Mouse (Mus musculus): ENCODE measurements around the gene Rims1. TPM values are rescaled to one million over a fixed set of nuclear protein-coding genes. Genes with fewer than 3 reads are reported as not detected.

Gene Rims1
- polyA plus RNA-seq, 1 experiment from 2014 or later: not detected

DNA sequence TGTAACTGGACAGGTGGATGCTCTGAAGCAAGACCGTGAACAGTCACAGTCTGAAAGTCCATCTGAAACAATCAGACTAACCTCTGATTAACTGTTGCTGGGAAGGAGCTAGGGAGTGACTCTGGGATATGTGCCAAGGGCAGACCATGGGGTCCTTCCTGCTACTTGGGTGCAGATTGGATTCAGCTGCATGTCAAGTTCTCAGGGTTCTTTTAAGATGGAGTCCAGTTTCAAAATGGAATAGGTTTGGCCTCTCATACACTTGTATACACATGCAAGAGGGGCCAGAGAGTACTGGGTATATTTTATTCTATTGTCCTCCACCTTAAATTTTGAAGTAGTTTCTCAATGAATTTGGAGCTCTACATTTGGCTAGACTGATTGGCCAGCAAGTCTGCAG, 499.9 kb downstream of the Rims1 start:
- Histone ChIP-seq H3K79me2 (ENCODE audit: inconsistent target) (no peaks in the 10 kb centered on the region), H3K36me3 (ENCODE audit: inconsistent target) (no peaks in the 10 kb centered on the region), H3K27ac (no peak overlapping the region), H3K4me3 (ENCODE audit: inconsistent target) (no peak overlapping the region)
- WGBS (ENCODE audit: missing documents): 83% methylated on average over 1 of the region's 1 CpGs

DNA sequence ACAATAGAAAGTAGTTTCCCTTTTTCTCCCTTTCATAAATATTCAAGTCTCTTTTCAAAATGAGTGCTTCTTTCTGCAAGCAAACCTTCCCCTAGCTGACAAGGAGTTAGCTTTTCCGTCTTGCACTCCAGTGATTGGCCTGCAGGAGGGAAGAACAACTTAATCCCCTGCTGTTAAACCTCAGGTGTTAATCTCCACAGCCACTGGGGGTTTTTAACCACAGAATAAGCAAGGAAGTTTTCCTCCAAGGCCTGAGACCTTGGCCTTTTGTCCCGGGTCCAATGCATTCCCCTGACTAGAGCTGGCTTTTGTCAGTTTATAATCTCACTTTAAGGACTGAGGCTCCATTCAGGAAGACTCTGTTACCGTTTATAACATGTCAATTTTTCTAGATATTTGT, 511.8 kb downstream of the Rims1 start:
- H3K27ac ChIP-seq: no peak overlapping the region
- no peak overlapping the region for H3K4me3 ChIP-seq (ENCODE audit: inconsistent target)
- 49% methylated on average over 3 of the region's 3 CpGs for WGBS (ENCODE audit: missing documents)
- no peaks in the 10 kb centered on the region for H3K79me2 ChIP-seq (ENCODE audit: inconsistent target)
- no peaks in the 10 kb centered on the region for H3K36me3 ChIP-seq (ENCODE audit: inconsistent target)

GRCm38 (mm10) chr1:22293310-22293709, 512.5 kb downstream of the Rims1 start:
- Histone ChIP-seq H3K36me3 (ENCODE audit: inconsistent target) (no peaks in the 10 kb centered on the region), H3K27ac (no peak overlapping the region), H3K79me2 (ENCODE audit: inconsistent target) (no peaks in the 10 kb centered on the region), H3K4me3 (ENCODE audit: inconsistent target) (no peak overlapping the region)
- 83% methylated on average over 2 of the region's 2 CpGs for WGBS (ENCODE audit: missing documents)

GRCm38 (mm10) chr1:22286807-22287206, 519.0 kb downstream of the Rims1 start:
- Histone ChIP-seq H3K27ac (no peak overlapping the region), H3K4me3 (ENCODE audit: inconsistent target) (no peak overlapping the region), H3K36me3 (ENCODE audit: inconsistent target) (no peaks in the 10 kb centered on the region), H3K79me2 (ENCODE audit: inconsistent target) (no peaks in the 10 kb centered on the region)
- 87% methylated on average over 2 of the region's 2 CpGs for WGBS (ENCODE audit: missing documents)

DNA sequence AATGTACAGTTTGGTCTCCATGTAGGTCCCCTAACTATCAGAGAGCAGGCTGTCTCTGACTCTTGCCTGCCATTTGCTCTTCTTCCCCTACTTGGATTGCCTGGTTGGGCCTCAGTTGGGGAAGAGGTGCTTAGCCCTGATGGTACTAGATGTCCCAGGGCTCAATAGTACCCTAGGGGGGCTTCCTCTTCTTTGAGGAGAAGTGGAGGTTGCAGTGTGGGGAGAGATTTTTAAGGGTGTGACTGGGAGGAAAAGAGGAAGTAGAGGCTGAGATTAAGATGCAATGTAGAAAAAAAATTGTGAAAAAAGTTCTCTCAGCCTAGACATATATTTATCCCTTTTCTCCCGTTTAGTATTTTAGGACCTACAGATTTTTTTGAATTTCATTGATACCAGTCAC, 525.8 kb downstream of the Rims1 start:
- Histone ChIP-seq H3K36me3 (ENCODE audit: inconsistent target) (no peaks in the 10 kb centered on the region), H3K79me2 (ENCODE audit: inconsistent target) (no peaks in the 10 kb centered on the region), H3K27ac (no peak overlapping the region), H3K4me3 (ENCODE audit: inconsistent target) (no peak overlapping the region)
- WGBS (ENCODE audit: missing documents): 20% methylated on average over 1 of the region's 1 CpGs

- no peak overlapping the region for H3K4me3 ChIP-seq (ENCODE audit: inconsistent target)
- H3K27ac ChIP-seq: no peak overlapping the region
- H3K79me2 ChIP-seq (ENCODE audit: inconsistent target): no peaks in the 10 kb centered on the region
- WGBS (ENCODE audit: missing documents): 91% methylated on average over 2 of the region's 2 CpGs
- no peaks in the 10 kb centered on the region for H3K36me3 ChIP-seq (ENCODE audit: inconsistent target)
These were observed 531.7 kb downstream of the Rims1 start for GRCm38 (mm10) chr1:22274081-22274480.

DNA sequence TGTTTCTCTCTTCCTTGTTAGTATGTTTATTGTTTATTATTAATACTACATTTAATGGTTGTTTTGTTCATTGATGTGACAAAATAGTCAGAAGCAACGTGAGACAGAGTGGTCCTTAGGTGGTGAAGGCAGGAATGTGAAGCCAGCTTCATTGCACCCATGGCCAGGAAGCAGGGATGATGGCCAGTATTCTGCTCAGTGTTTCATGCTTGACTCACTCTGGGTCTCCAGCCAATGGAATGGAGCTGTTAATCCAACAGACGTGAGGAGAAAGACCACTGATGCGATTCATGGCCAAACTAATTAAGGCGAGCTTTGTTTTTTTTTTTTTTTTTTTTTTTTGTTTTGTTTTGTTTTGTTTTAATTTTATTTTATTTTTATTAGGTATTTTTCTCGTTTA, 535.7 kb downstream of the Rims1 start:
- no peak overlapping the region for H3K27ac ChIP-seq
- H3K4me3 ChIP-seq (ENCODE audit: inconsistent target): no peak overlapping the region
- no peaks in the 10 kb centered on the region for H3K79me2 ChIP-seq (ENCODE audit: inconsistent target)
- 91% methylated on average over 4 of the region's 5 CpGs for WGBS (ENCODE audit: missing documents)
- H3K36me3 ChIP-seq (ENCODE audit: inconsistent target): no peaks in the 10 kb centered on the region

- Histone ChIP-seq H3K36me3 (ENCODE audit: inconsistent target) (no peaks in the 10 kb centered on the region), H3K27ac (no peak overlapping the region), H3K4me3 (ENCODE audit: inconsistent target) (no peak overlapping the region), H3K79me2 (ENCODE audit: inconsistent target) (no peaks in the 10 kb centered on the region)
- WGBS (ENCODE audit: missing documents): 52% methylated on average over 13 of the region's 15 CpGs
These were observed 537.0 kb downstream of the Rims1 start for GRCm38 (mm10) chr1:22268581-22269359.

GRCm38 (mm10) chr1:22266491-22266890, 539.3 kb downstream of the Rims1 start:
- 72% methylated on average over 10 of the region's 10 CpGs for WGBS (ENCODE audit: missing documents)
- no peak overlapping the region for H3K27ac ChIP-seq
- no peaks in the 10 kb centered on the region for H3K79me2 ChIP-seq (ENCODE audit: inconsistent target)
- H3K4me3 ChIP-seq (ENCODE audit: inconsistent target): no peak overlapping the region
- no peaks in the 10 kb centered on the region for H3K36me3 ChIP-seq (ENCODE audit: inconsistent target)

- H3K79me2 ChIP-seq (ENCODE audit: inconsistent target): no peaks in the 10 kb centered on the region
- 55% methylated on average over 3 of the region's 3 CpGs for WGBS (ENCODE audit: missing documents)
- H3K36me3 ChIP-seq (ENCODE audit: inconsistent target): no peaks in the 10 kb centered on the region
- no peak overlapping the region for H3K4me3 ChIP-seq (ENCODE audit: inconsistent target)
- no peak overlapping the region for H3K27ac ChIP-seq
These were observed 540.3 kb downstream of the Rims1 start for GRCm38 (mm10) chr1:22265528-22265927.

GRCm38 (mm10) chr1:22262169-22262950, 543.4 kb downstream of the Rims1 start:
- 89% methylated on average over 6 of the region's 6 CpGs for WGBS (ENCODE audit: missing documents)
- no peaks in the 10 kb centered on the region for H3K36me3 ChIP-seq (ENCODE audit: inconsistent target)
- H3K4me3 ChIP-seq (ENCODE audit: inconsistent target): no peak overlapping the region
- H3K27ac ChIP-seq: no peak overlapping the region
- H3K79me2 ChIP-seq (ENCODE audit: inconsistent target): no peaks in the 10 kb centered on the region

DNA sequence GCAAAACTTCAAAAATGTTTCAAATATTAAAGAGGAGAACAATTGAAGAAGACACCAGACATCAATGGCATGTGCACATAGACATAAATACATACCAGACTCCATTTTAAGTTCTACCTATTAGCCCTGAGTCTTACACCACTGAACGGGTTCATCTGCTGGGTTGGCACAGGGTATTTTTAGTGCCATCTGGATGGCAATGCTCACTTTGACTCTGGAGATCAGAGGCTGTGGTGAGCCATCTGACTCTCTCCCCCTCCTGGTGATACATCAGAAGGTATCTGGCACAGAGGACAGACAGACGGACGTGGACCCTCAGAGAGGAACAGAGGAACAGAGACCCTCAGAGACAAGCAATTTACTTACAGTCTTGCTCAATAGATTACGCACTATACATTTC, 544.1 kb downstream of the Rims1 start:
- WGBS (ENCODE audit: missing documents): 81% methylated on average over 4 of the region's 4 CpGs
- no peaks in the 10 kb centered on the region for H3K79me2 ChIP-seq (ENCODE audit: inconsistent target)
- no peak overlapping the region for H3K4me3 ChIP-seq (ENCODE audit: inconsistent target)
- no peak overlapping the region for H3K27ac ChIP-seq
- H3K36me3 ChIP-seq (ENCODE audit: inconsistent target): no peaks in the 10 kb centered on the region

- Histone ChIP-seq H3K4me3 (ENCODE audit: inconsistent target) (no peak overlapping the region), H3K27ac (no peak overlapping the region), H3K36me3 (ENCODE audit: inconsistent target) (no peaks in the 10 kb centered on the region), H3K79me2 (ENCODE audit: inconsistent target) (no peaks in the 10 kb centered on the region)
- 91% methylated on average over 2 of the region's 2 CpGs for WGBS (ENCODE audit: missing documents)
These were observed 545.5 kb downstream of the Rims1 start for GRCm38 (mm10) chr1:22260291-22260690.

GRCm38 (mm10) chr1:22258356-22258755, 547.4 kb downstream of the Rims1 start:
- Histone ChIP-seq H3K79me2 (ENCODE audit: inconsistent target) (no peaks in the 10 kb centered on the region), H3K4me3 (ENCODE audit: inconsistent target) (no peak overlapping the region), H3K36me3 (ENCODE audit: inconsistent target) (no peaks in the 10 kb centered on the region), H3K27ac (no peak overlapping the region)
- 78% methylated on average over 4 of the region's 4 CpGs for WGBS (ENCODE audit: missing documents)

- no peak overlapping the region for H3K27ac ChIP-seq
- no peaks in the 10 kb centered on the region for H3K36me3 ChIP-seq (ENCODE audit: inconsistent target)
- WGBS (ENCODE audit: missing documents): 64% methylated on average over 2 of the region's 2 CpGs
- no peaks in the 10 kb centered on the region for H3K79me2 ChIP-seq (ENCODE audit: inconsistent target)
- H3K4me3 ChIP-seq (ENCODE audit: inconsistent target): no peak overlapping the region
These were observed 551.5 kb downstream of the Rims1 start for GRCm38 (mm10) chr1:22254278-22254677.

Data from macrophage (primary cell).